Mouse (Mus musculus) small intestine, adult 2 months (tissue): ENCODE measurements around the gene Shroom1. TPM values are rescaled to one million over a fixed set of nuclear protein-coding genes. Genes with fewer than 3 reads are reported as not detected.

Source experiments
- H3K27ac ChIP-seq: fragments of 200-500 bp; 2 replicates; pipeline ENCODE4 v1.5.1; 2012; ENCODE audit warnings: low read depth, low read length, control low read depth, inconsistent platforms; ENCODE audit not compliant: insufficient read depth
- H3K27me3 ChIP-seq: fragments of 200-500 bp; 2 replicates; pipeline ENCODE4 v1.6.1; 2012; ENCODE audit warnings: mild to moderate bottlenecking, moderate library complexity, low read length, inconsistent platforms; ENCODE audit not compliant: control insufficient read depth, insufficient read depth
- H3K36me3 ChIP-seq: fragments of 200-500 bp; 2 replicates; pipeline ENCODE4 v1.6.1; 2012; ENCODE audit warnings: mild to moderate bottlenecking, low read length, control low read depth, inconsistent platforms; ENCODE audit not compliant: control insufficient read depth, insufficient read depth
- H3K4me1 ChIP-seq: fragments of 200-500 bp; 2 replicates; pipeline ENCODE4 v1.6.1; 2012; ENCODE audit warnings: low read length, inconsistent platforms, mixed read lengths; ENCODE audit not compliant: control insufficient read depth, insufficient read depth, insufficient read length
- H3K4me3 ChIP-seq: fragments of 200-500 bp; 2 replicates; pipeline ENCODE4 v1.5.1; 2012; ENCODE audit warnings: low read depth, mild to moderate bottlenecking, control low read depth, inconsistent platforms, low read length, moderate library complexity
- CTCF ChIP-seq: fragments of 200-500 bp; IDR thresholded peaks from 2 replicates; pipeline ENCODE4 v1.5.1; 2012; ENCODE audit warnings: low read depth, mild to moderate bottlenecking, control low read depth, inconsistent platforms, low read length, moderate library complexity, mixed read lengths; ENCODE audit not compliant: insufficient replicate concordance, insufficient read length; ENCODE audit errors: extremely low read depth
- POLR2A ChIP-seq: fragments of 200-500 bp; IDR thresholded peaks from 2 replicates; pipeline ENCODE4 v1.6.1; 2012; ENCODE audit warnings: low read depth, mild to moderate bottlenecking, control low read depth, inconsistent platforms, low read length, moderate library complexity
- WGBS: fragments of 180-500 bp; shearing (Covaris S2); methylation state at CpG from one replicate; pipeline ENCODE4 v1.1.7; 2018; 5-methylcytosine and 5-hydroxymethylcytosine counted together
- polyA plus RNA-seq: library from polyadenylated mRNA; depleted of rRNA; stranded (reverse); fragments of >200 nt; gene quantifications from 2 replicates; pipeline ENCODE4 v1.2.3, GENCODE M21; 2012

Gene Shroom1
- polyA plus RNA-seq, 1 experiment: 2.6 TPM

DNA sequence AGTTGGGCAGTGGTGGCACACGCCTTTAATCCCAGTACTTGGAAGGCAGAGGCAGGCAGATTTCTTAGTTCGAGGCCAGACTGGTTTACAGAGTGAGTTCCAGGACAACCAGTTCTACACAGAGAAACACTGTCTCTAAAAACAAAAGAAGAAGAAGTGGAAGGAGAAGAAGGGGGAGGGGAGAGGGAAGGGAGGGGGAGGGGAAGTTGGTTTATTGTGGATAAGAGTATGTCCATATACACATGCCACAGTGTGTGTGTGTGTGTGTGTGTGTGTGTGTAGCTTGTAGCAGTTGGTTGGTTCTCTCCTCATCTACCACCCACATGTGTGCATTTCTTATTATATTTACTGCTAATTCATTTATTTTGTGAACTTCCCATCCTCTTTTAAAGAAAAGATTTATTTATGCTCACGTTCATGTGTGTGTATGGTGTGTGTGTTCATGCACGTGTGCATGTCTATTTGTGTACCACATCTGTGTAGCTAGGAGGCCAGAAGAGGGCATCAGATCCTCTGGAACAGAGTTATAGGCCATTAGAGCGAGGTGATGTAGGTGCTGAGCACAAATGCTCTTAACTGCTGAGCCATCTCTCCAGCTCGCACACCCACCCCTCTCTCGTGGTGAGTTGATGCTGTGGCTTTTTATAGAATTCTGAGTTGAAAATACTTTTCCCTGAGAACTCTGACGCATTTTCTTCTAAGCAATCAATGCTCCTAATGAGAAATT lies 45.2 kb downstream of the Shroom1 start:
- H3K27ac ChIP-seq: no peak overlapping the region
- H3K4me3 ChIP-seq: no peak overlapping the region
- H3K36me3 ChIP-seq: no peaks in the 10 kb centered on the region
- H3K27me3 ChIP-seq: no peaks in the 10 kb centered on the region
- WGBS: 73% methylated on average over 8 of the region's 8 CpGs
- TF ChIP-seq POLR2A (no peak), CTCF (no peak)
- no peaks in the 10 kb centered on the region for H3K4me1 ChIP-seq

- Histone ChIP-seq H3K27me3 (no peaks in the 10 kb centered on the region), H3K4me1 (no peaks in the 10 kb centered on the region), H3K27ac (no peak overlapping the region), H3K36me3 (no peaks in the 10 kb centered on the region), H3K4me3 (no peak overlapping the region)
- WGBS: 75% methylated on average over 5 of the region's 5 CpGs
- TF ChIP-seq POLR2A: no peak
- no peak for TF ChIP-seq CTCF
Observed at GRCm38 (mm10) chr11:53503738-53504137, 46.7 kb downstream of the Shroom1 start.

DNA sequence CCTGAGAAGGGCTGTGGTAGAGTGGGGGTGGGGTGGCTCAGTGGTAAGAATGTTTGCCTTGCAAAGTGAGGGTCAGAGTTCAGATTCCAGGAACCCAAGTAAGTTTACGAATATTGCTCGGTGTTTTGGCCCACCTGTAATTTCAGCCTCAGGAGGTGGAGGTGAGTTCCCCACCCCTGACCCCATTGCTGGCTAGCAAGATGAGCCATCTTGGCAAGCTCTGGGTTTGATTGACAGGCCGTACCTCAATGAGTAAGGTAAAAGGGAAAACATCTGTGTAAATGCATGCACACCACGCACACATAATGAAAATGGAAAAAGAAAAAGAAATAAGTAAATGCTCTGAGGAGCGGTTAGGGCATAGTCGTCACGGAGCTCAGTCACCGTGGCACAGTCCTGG lies 47.4 kb downstream of the Shroom1 start:
- 84% methylated on average over 8 of the region's 8 CpGs for WGBS
- H3K27me3 ChIP-seq: no peaks in the 10 kb centered on the region
- H3K27ac ChIP-seq: no peak overlapping the region
- no peaks in the 10 kb centered on the region for H3K36me3 ChIP-seq
- no peak overlapping the region for H3K4me3 ChIP-seq
- TF ChIP-seq POLR2A: no peak
- TF ChIP-seq CTCF: no peak
- H3K4me1 ChIP-seq: no peaks in the 10 kb centered on the region

DNA sequence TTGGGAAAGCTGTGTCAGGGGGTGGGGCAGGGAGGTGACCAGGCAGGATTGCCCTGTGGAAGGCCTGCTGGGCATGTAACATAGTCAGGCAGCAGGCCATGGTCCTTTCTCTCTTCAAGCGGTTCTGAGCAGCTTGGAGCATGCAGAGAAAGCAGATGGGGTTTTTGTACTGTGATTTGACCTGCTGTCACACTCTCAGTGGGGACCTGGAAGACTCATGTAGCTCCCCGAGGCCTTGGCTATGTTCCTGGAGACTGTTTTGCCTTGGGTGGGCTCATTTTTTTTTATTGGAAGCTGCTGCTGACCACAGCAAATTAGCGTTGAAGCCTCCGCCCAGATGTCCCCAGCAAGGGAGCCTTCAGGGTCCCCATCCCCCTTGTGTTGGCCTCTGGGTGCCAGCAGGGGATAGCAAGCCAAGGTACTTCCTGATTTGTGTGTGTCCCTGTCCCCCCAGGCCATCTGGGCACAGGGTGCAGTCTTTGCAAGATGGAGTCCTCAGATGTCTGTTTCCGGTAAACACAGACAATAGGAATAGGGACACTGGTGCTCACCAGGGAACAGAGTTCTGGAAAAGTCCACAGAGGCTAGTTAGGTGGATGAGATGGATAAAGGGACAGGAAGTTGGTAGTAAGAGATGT lies 48.1 kb downstream of the Shroom1 start:
- Histone ChIP-seq H3K27me3 (no peaks in the 10 kb centered on the region), H3K4me1 (no peaks in the 10 kb centered on the region), H3K36me3 (no peaks in the 10 kb centered on the region), H3K4me3 (no peak overlapping the region), H3K27ac (no peak overlapping the region)
- WGBS: 89% methylated on average over 5 of the region's 5 CpGs
- TF ChIP-seq CTCF (no peak), POLR2A (no peak)

- no peaks in the 10 kb centered on the region for H3K36me3 ChIP-seq
- 79% methylated on average over 9 of the region's 9 CpGs for WGBS
- no peak for TF ChIP-seq CTCF
- TF ChIP-seq POLR2A: no peak
- H3K4me3 ChIP-seq: no peak overlapping the region
- H3K27me3 ChIP-seq: no peaks in the 10 kb centered on the region
- no peak overlapping the region for H3K27ac ChIP-seq
- H3K4me1 ChIP-seq: no peaks in the 10 kb centered on the region
Observed at GRCm38 (mm10) chr11:53507098-53507805, 50.2 kb downstream of the Shroom1 start.

DNA sequence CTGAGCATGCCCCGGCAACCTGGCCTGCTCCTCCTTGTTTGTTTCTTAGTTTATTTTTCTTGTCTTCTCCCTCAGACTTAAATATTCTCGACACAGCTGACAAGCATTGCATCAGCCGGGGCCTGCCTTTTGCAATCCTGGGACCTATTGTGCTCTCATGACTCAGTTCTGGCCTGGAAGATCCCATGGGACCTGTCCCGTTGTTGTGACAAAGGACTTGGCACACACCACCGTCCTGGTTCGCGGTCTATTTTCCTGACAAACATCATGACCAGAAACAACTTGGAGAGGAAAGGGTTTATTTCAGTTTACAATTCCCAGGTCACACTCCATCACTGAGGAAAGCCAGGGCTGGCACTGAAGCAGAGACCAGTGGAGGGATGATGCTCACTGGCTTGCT lies 51.1 kb downstream of the Shroom1 start:
- no peaks in the 10 kb centered on the region for H3K4me1 ChIP-seq
- no peaks in the 10 kb centered on the region for H3K27me3 ChIP-seq
- H3K36me3 ChIP-seq: no peaks in the 10 kb centered on the region
- no peak overlapping the region for H3K4me3 ChIP-seq
- H3K27ac ChIP-seq: no peak overlapping the region
- WGBS: 59% methylated on average over 7 of the region's 7 CpGs
- TF ChIP-seq POLR2A: no peak
- TF ChIP-seq CTCF: no peak

DNA sequence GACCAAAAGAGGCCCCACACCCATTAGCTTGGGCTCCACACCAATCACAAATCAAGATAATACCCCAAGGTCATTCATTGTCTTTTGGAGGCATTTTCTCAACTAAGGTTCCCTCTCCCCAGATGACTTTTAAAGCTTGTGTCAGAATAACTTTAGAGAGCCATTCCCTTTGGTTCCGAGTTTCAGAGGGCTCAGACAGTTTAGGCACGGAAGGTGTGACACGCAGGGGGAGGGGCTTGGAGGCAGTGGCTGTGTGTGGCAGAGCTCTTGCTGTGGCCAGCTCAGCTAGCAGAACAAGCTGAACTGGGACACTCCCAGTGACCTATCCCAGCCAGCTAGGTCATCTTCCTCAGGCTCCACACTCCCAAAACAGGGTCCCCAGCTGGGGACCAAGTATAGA lies 51.6 kb downstream of the Shroom1 start:
- no peaks in the 10 kb centered on the region for H3K27me3 ChIP-seq
- TF ChIP-seq POLR2A: no peak
- no peak for TF ChIP-seq CTCF
- no peak overlapping the region for H3K27ac ChIP-seq
- no peaks in the 10 kb centered on the region for H3K36me3 ChIP-seq
- H3K4me1 ChIP-seq: no peaks in the 10 kb centered on the region
- WGBS: 52% methylated on average over 3 of the region's 3 CpGs
- no peak overlapping the region for H3K4me3 ChIP-seq

- no peak overlapping the region for H3K4me3 ChIP-seq
- WGBS: 73% methylated on average over 5 of the region's 5 CpGs
- TF ChIP-seq CTCF (no peak), POLR2A (no peak)
- no peaks in the 10 kb centered on the region for H3K4me1 ChIP-seq
- H3K27ac ChIP-seq: no peak overlapping the region
- H3K27me3 ChIP-seq: no peaks in the 10 kb centered on the region
- no peaks in the 10 kb centered on the region for H3K36me3 ChIP-seq
Observed at GRCm38 (mm10) chr11:53510351-53510750, 53.3 kb downstream of the Shroom1 start.
